Mouse (Mus musculus) bone marrow macrophage, adult 2 months (primary cell): ENCODE measurements around the gene Tmem25.

Experiments used
- CTCF ChIP-seq: IDR thresholded peaks from 2 replicates; pipeline ENCODE4 v1.5.1; 2012; ENCODE audit warnings: low read depth, mild to moderate bottlenecking, low read length, moderate library complexity
- POLR2A ChIP-seq: IDR thresholded peaks from 2 replicates; pipeline ENCODE4 v1.6.1; 2012; ENCODE audit warnings: mild to moderate bottlenecking, low read depth, low read length, borderline replicate concordance

DNA sequence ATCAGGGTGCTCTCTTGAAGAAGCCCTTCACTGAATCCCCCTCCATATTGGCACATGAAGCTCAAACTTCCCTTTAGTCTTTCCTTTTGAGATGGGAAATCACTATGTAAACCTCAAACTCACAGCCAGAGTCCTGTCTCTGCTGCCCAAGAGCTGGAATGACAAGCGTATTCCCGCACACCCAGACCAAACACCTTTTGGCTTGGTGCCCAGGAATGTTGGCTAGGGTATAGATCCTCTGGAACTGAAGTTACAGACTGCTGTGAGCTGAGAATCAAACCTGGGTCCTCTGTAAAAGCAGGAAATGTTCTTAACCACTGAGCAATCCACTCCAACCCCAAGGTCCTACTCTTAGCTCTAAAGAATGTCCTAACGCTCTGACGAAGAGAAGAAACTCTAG, 33.2 kb upstream of the Tmem25 start:
- no peak for TF ChIP-seq CTCF
- no peak for TF ChIP-seq POLR2A
